In the genomic region with DNA sequence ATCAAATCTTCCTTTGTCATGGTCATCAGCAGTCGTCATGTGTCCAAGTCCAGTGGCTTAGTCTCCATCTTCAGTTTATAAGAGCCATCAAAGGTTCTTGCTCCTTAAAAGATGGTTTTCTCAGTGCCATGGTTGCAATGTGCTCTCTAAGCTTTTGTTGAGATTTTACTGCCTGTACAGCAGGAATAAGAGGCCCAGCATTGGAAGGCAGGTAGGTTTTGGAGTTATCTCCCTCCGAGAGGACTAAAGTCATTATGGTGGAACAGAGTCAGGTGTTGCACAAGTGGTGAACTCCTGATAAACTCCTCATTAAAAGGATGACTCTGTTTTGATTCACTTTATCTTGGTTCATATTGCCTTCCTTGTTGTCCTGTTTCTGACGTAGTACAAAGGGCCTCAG, we compare ENCODE assay signal across 33 mouse cellular contexts. TPM values are rescaled to one million over a fixed set of nuclear protein-coding genes. Genes with fewer than 3 reads are reported as not detected.
"Had no signal": no experiment of that assay in that cellular context is flagged by ENCODE, and none has a peak within 500 bp of the region (broad histone marks: within the 10 kb centered on the region; RNA-seq: fewer than 3 reads in every experiment).

No protein-coding gene starts in this region.

- H3K4me3 ChIP-seq: heart, adult 2 months; heart, embryonic 13.5 days; heart, embryonic 15.5 days; hindbrain, embryonic 13.5 days; hindbrain, embryonic 15.5 days; kidney, embryonic 15.5 days; left cerebral cortex, adult 2 months; limb, embryonic 10.5 days; limb, embryonic 12.5 days; liver, embryonic 13.5 days had no signal

- H3K27ac ChIP-seq: heart, adult 2 months; heart, embryonic 13.5 days; heart, embryonic 15.5 days; hindbrain, embryonic 13.5 days; hindbrain, embryonic 15.5 days; kidney, embryonic 15.5 days; kidney, postnatal 0 days; left cerebral cortex, adult 2 months; limb, embryonic 10.5 days; limb, embryonic 12.5 days; liver, embryonic 13.5 days had no signal

- H3K9me3 ChIP-seq: heart, embryonic 13.5 days; heart, embryonic 15.5 days; hindbrain, embryonic 13.5 days; hindbrain, embryonic 15.5 days; kidney, embryonic 15.5 days; limb, embryonic 10.5 days; limb, embryonic 12.5 days; liver, embryonic 13.5 days had no signal

- H3K36me3 ChIP-seq: heart, embryonic 13.5 days; heart, embryonic 15.5 days; hindbrain, embryonic 13.5 days; hindbrain, embryonic 15.5 days; kidney, embryonic 15.5 days; limb, embryonic 10.5 days; limb, embryonic 12.5 days; liver, embryonic 13.5 days had no signal

- H3K4me1 ChIP-seq: hindbrain, embryonic 15.5 days; kidney, embryonic 15.5 days; liver, embryonic 13.5 days had no signal

- DNase-seq: forebrain, postnatal 0 days; gastrocnemius, postnatal 14 days; gastrocnemius, postnatal 36 days; heart, adult 2 months; heart, postnatal 14 days; heart, postnatal 36 days; liver; liver, embryonic 13.5 days had no signal

- H3K27me3 ChIP-seq: heart, embryonic 13.5 days; heart, embryonic 15.5 days; hindbrain, embryonic 13.5 days; hindbrain, embryonic 15.5 days; kidney, embryonic 15.5 days; limb, embryonic 12.5 days; liver, embryonic 13.5 days had no signal

- ATAC-seq: forebrain, postnatal 0 days; inflammation-experienced regulatory T-cells, adult 6 months had no signal

- H3K9ac ChIP-seq: forebrain, postnatal 0 days; heart, embryonic 13.5 days; heart, embryonic 15.5 days; hindbrain, embryonic 13.5 days; hindbrain, embryonic 15.5 days; kidney, embryonic 15.5 days; limb, embryonic 12.5 days; liver, embryonic 13.5 days had no signal

- H3K4me2 ChIP-seq: heart, embryonic 11.5 days; heart, embryonic 13.5 days; heart, embryonic 15.5 days; hindbrain, embryonic 13.5 days; hindbrain, embryonic 15.5 days; kidney, embryonic 15.5 days; limb, embryonic 12.5 days; liver, embryonic 13.5 days had no signal

RNA-seq across cellular contexts. Expression of a gene that starts 16.5 kb away (rescaled TPM):
- total RNA-seq: forebrain, postnatal 0 days; gastrocnemius, adult 18-20 months; gastrocnemius, adult 8-10 months; gastrocnemius, postnatal 14 days; gastrocnemius, postnatal 36 days; heart, adult 2 months; heart, postnatal 36 days; hematopoietic stem cell, adult 5-6 weeks; layer of hippocampus, adult 18-20 months; layer of hippocampus, adult 8-10 months; layer of hippocampus, postnatal 10 days; layer of hippocampus, postnatal 25 days; left cerebral cortex, adult 2 months; left cerebral cortex, postnatal 14 days; left cerebral cortex, postnatal 36 days had no signal
- polyA plus RNA-seq: forebrain, postnatal 0 days; heart, embryonic 13.5 days; heart, embryonic 15.5 days; heart, postnatal 0 days; hindbrain, embryonic 11.5 days; hindbrain, embryonic 13.5 days; inflammation-experienced regulatory T-cells, adult 6 months; large intestine, adult 2 months; limb, embryonic 10.5 days; liver, embryonic 13.5 days had no signal

RNA-seq across cellular contexts. Expression of a gene that starts 49.9 kb away (rescaled TPM):
- total RNA-seq: forebrain, postnatal 0 days; gastrocnemius, postnatal 14 days; gastrocnemius, postnatal 36 days; heart, adult 2 months; heart, postnatal 14 days; heart, postnatal 36 days; layer of hippocampus, adult 18-20 months; layer of hippocampus, adult 8-10 months; layer of hippocampus, postnatal 10 days; layer of hippocampus, postnatal 25 days; left cerebral cortex, adult 2 months; left cerebral cortex, postnatal 14 days; left cerebral cortex, postnatal 36 days had no signal
- polyA plus RNA-seq: forebrain, postnatal 0 days; gonadal fat pad, adult 2 months; heart, adult 2 months; heart, embryonic 11.5 days; heart, embryonic 13.5 days; heart, postnatal 0 days; hindbrain, embryonic 11.5 days; hindbrain, embryonic 13.5 days; inflammation-experienced regulatory T-cells, adult 6 months; kidney, adult 2 months; kidney, postnatal 0 days; large intestine, adult 2 months; limb, embryonic 10.5 days; limb, embryonic 12.5 days; liver, embryonic 13.5 days had no signal
